In the genomic region with DNA sequence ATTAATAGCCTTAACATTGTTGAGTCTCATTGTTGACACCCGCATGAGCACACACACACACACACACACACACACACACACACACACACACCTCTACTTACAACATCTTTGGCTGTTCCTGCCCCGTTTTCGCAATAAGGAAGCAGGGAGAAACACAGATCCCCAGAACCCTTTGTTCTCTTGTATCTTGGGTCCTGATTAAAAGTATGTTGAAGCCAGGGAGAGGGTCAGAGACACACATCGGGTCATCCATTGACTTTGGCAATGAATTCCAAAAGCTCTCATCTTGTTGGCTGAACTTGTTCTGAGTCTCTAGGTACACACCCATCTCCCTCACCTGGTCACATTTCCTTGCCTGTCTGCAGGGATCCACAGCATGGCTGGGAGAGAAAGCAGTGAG, we compare ENCODE assay signal across 32 mouse cellular contexts.
"Had no signal": no experiment of that assay in that cellular context is flagged by ENCODE, and none has a peak within 500 bp of the region (broad histone marks: within the 10 kb centered on the region; RNA-seq: fewer than 3 reads in every experiment).

No protein-coding gene starts in this region.

- H3K9me3 ChIP-seq: limb, embryonic 10.5 days; limb, embryonic 12.5 days; limb, embryonic 13.5 days; limb, embryonic 15.5 days; liver, embryonic 12.5 days; liver, embryonic 13.5 days; liver, embryonic 15.5 days; lung, embryonic 15.5 days; megakaryocyte, embryonic 14.5 days; midbrain, embryonic 10.5 days; midbrain, embryonic 12.5 days; midbrain, embryonic 13.5 days; midbrain, embryonic 15.5 days; neural tube, embryonic 12.5 days had no signal

- H3K4me3 ChIP-seq: limb, embryonic 10.5 days; limb, embryonic 12.5 days; limb, embryonic 13.5 days; limb, embryonic 15.5 days; liver, embryonic 12.5 days; liver, embryonic 13.5 days; liver, embryonic 15.5 days; lung, embryonic 15.5 days; midbrain, embryonic 10.5 days; midbrain, embryonic 12.5 days; midbrain, embryonic 13.5 days; midbrain, embryonic 15.5 days; myocyte; neural tube, embryonic 12.5 days had no signal

- ATAC-seq: liver, embryonic 12.5 days; liver, postnatal 0 days; lung, postnatal 0 days; midbrain, embryonic 13.5 days; midbrain, embryonic 15.5 days; midbrain, embryonic 16.5 days had no signal

- H3K27me3 ChIP-seq: liver, embryonic 12.5 days; liver, embryonic 13.5 days; liver, embryonic 15.5 days; midbrain, embryonic 15.5 days had no signal

- H3K4me1 ChIP-seq: liver, embryonic 12.5 days; liver, embryonic 13.5 days; liver, embryonic 15.5 days had no signal

- H3K9ac ChIP-seq: limb, embryonic 12.5 days; limb, embryonic 13.5 days; limb, embryonic 15.5 days; liver, embryonic 12.5 days; liver, embryonic 13.5 days; liver, embryonic 14.5 days; liver, embryonic 15.5 days; liver, postnatal 0 days; lung, embryonic 14.5 days; lung, embryonic 15.5 days; midbrain, embryonic 12.5 days; midbrain, embryonic 13.5 days; midbrain, embryonic 15.5 days; neural tube, embryonic 12.5 days had no signal

- H3K4me2 ChIP-seq: limb, embryonic 12.5 days; limb, embryonic 13.5 days; limb, embryonic 15.5 days; liver, embryonic 11.5 days; liver, embryonic 12.5 days; liver, embryonic 13.5 days; liver, embryonic 15.5 days; lung, embryonic 14.5 days; lung, embryonic 15.5 days; midbrain, embryonic 11.5 days; midbrain, embryonic 12.5 days; midbrain, embryonic 13.5 days; midbrain, embryonic 15.5 days; neural tube, embryonic 12.5 days had no signal

- H3K27ac ChIP-seq: limb, embryonic 10.5 days; limb, embryonic 12.5 days; limb, embryonic 13.5 days; limb, embryonic 15.5 days; liver, embryonic 12.5 days; liver, embryonic 13.5 days; liver, embryonic 14.5 days; liver, embryonic 15.5 days; lung, embryonic 15.5 days; macrophage; midbrain, embryonic 10.5 days; midbrain, embryonic 12.5 days; midbrain, embryonic 13.5 days; midbrain, embryonic 15.5 days; neural tube, embryonic 12.5 days had no signal

- H3K36me3 ChIP-seq: limb, embryonic 10.5 days; limb, embryonic 12.5 days; limb, embryonic 13.5 days; limb, embryonic 15.5 days; liver, embryonic 12.5 days; liver, embryonic 13.5 days; liver, embryonic 15.5 days; lung, embryonic 15.5 days; midbrain, embryonic 10.5 days; midbrain, embryonic 12.5 days; midbrain, embryonic 13.5 days; midbrain, embryonic 15.5 days; neural tube, embryonic 12.5 days had no signal

- DNase-seq: left cerebral cortex, postnatal 4 days; liver; liver, embryonic 13.5 days; liver, postnatal 0 days; lung, adult 18-20 months; lung, adult 2 months; lung, embryonic 14.5 days; lung, postnatal 10 days; lung, postnatal 14 days; lung, postnatal 36 days; lung, postnatal 4 days; midbrain, embryonic 14.5 days had no signal
